Mouse (Mus musculus): ENCODE measurements at regions not wholly inside any gene's neighbourhood (a gene's known extent, or its start where the extent isn't known, plus 50 kb on each side); places are given as distances from the start of the nearest gene placed in this dataset.

GRCm38 (mm10) chr11:104038271-104038800, 71.8 kb downstream of the Arf2 start:
- no peak for DNase-seq (ENCODE audit: low read depth, low spot score)

DNA sequence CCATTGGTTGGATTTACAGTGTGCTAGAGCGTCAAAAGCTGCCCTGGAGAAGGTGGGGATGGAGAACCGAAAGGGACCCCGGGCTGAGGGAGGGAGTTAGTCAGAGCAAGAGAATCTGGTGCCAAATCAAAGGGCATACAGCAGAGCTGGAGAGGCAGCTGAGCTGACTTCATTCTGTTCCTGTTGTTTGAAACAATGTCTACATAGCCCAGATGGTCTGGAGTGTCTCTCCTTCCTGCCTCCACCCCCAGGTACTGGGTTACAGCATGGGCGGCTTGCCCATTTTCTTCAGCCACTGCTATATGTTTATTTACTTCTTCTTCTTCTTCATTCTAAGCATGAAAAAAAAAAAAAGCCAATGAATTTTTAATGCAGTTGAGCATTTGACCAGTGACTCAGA, 78.7 kb downstream of the Arf2 start:
- DNase-seq (ENCODE audit: low read depth, low spot score) = no peak

- DNase-seq (ENCODE audit: low read depth, low spot score) = no peak
These were observed 80.7 kb upstream of the Crhr1 start for GRCm38 (mm10) chr11:104051986-104052385.

GRCm38 (mm10) chr11:104053242-104053641, 79.4 kb upstream of the Crhr1 start:
- peak; percentile 74 for DNase-seq (ENCODE audit: low read depth, low spot score)

DNA sequence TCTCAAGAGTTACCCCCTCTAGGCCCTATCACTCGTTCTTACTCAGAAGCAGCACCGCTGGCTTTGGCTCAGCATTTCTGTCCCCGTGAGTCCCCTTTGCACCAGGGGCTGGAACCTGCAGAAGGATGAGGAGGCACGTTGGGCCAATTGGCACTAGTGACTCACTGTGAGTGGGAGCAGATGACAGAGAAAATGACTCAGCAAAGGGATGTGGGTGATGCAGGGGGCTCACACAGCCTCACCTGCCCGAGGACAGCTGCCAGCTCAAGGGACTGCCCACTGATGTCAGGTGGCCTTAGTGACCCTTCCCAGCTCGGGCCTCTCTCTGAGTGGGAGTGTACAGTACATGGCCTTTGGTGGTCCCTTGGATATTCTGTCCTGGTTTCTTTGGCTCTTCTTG, 76.7 kb upstream of the Crhr1 start:
- no peak for DNase-seq (ENCODE audit: low read depth, low spot score)

GRCm38 (mm10) chr11:104057046-104057445, 75.6 kb upstream of the Crhr1 start:
- no peak for DNase-seq (ENCODE audit: low read depth, low spot score)

GRCm38 (mm10) chr11:104058600-104058999, 74.1 kb upstream of the Crhr1 start:
- DNase-seq (ENCODE audit: low read depth, low spot score) = no peak

DNA sequence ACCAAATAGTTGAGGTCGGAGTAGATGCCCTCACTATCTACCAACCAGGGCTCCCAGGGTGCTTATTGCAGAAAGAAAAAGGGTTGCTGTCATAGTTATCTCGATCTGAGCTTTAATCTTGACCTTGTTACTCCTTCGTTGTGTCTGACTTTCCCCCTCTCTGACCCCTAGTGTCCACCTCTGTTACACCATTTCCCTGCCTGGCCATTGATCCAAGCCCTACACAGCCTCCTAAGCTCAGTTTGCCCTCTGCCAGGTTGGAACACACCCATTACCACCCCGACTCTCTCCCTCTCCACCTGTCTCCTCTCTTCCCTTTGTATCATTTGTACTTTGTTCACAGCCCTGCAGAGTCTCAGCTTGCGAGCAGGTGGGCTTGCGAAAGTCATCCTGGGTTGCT, 73.6 kb upstream of the Crhr1 start:
- no peak for DNase-seq (ENCODE audit: low read depth, low spot score)

DNA sequence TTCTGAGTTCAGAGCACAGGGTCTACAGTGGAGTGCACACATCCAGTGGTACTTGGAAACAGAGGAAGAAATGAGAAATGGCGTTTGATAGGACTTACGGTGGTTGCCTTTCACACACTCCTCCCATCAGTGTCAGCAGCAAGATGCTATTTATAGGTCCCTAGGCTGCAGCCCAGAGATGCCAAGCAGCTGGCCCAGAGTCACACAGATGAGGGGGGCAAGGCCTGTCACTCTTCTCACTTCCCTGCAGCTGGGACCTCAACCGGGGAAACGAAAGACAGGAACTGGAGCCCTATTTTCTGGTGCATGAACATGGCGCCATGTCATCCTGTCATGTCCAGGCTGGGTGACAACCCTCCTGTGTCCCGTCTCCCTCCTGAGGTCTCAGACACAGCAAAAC, 71.3 kb upstream of the Crhr1 start:
- DNase-seq (ENCODE audit: low read depth, low spot score) = no peak

DNA sequence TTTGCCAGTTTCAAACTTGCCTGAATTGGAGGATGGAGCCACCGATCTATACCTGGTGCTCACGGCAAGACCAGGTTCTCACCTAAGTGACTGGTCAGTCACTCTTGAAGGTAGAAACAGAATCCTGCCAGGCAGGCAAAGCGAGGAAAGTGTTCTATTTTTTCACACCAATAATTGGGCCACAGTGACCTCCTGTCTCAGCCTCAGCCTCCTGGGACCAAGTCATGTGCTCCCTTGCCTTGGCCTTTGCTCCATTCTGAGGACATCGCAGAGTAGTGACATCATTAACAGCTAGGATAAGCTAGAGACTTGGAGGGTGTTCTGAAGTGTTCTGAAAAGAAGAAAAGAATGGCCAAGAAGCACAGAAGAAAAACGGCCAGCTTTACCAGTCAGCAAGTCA, 67.5 kb upstream of the Crhr1 start:
- DNase-seq (ENCODE audit: low read depth, low spot score) = no peak

DNA sequence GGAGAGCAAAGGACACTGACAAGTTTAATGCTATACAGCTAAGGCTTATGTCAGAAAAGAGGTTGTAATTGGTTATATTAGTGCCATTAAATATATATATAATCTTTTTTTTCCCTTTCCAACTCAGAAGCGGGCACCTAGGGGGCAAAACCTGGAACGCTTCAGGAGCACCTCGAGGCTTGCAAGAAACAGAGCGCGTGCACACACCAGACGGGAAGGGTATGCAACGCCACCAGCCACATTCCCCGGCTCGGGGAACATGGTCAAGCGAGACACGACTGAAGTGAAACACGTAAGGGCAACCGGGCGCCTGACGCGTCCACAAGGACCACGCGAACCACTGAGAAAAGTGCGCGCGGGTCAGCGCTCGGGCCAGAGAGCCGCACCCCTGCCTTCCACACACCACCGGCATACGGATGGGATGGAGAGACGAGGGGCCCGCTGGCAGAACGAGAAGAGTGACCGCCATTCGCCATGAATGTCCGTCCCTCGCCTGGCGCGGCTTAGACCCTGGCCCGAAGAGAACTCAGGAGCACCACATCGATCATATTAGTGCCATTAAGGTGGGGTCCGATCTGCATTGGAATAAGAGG, 60.0 kb upstream of the Crhr1 start:
- no peak for DNase-seq (ENCODE audit: low read depth, low spot score)

GRCm38 (mm10) chr11:104074763-104075162, 57.9 kb upstream of the Crhr1 start:
- no peak for DNase-seq (ENCODE audit: low read depth, low spot score)

DNA sequence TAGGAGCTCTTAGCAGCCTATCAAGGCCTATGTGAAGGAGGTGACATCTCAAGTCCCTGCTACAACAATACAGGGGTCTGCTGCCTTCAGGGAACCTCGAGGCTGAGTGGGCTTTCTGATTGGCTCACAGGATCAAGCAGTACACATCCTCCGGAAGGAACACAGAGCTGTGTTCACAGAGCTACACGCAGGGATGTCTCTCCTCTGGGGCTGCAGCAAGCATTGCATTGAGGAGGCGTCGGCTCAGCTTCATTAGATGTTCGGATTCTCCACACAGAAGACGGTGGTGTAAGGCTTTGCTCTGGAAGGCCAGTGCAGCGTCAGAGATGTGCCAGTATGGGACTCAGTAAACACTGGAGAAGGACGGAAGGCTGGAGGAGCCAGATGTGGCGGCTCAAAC, 57.3 kb upstream of the Crhr1 start:
- no peak for DNase-seq (ENCODE audit: low read depth, low spot score)

DNA sequence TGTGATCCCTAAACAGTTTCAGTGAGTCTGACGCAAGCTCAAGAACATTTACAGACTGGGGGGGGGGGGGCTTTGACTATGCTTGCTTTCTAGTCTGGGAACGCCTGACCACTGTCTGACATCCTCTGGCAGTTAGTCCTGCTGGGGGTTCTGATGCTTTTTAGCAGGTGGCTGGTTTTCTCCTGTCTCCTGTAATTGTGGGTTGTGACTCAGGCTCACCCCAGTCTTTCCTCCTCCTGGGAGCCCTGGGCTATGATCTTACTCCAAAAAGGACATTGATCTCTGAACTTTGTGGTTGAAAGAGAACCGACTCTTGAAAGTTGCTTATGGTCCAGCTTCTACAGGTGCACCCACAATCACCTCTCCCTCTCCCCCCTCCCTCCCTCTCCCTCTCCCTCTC, 50.6 kb upstream of the Crhr1 start:
- no peak for DNase-seq (ENCODE audit: low read depth, low spot score)
